Mouse (Mus musculus): ENCODE measurements at regions not wholly inside any gene's neighbourhood (a gene's known extent, or its start where the extent isn't known, plus 50 kb on each side); places are given as distances from the start of the nearest gene placed in this dataset.
A peak's percentile ranks its signal among the peaks of the same experiment; 100 is the strongest.

- Histone ChIP-seq H3K9ac (ENCODE audit: low read depth, low read length) (no peak overlapping the region), H3K4me2 (ENCODE audit: low read depth, low read length) (peak overlapping the region; percentile 6; the same call in 1 of the 2 replicates), H3K27me3 (replicated peaks; ENCODE audit: control insufficient read depth, insufficient read depth, low read length) (no peaks in the 10 kb centered on the region), H3K4me1 (ENCODE audit: control insufficient read depth, insufficient read depth, low read length) (no peaks in the 10 kb centered on the region), H3K27ac (ENCODE audit: low read length) (no peak overlapping the region), H3K9me3 (ENCODE audit: control insufficient read depth, low read length) (no peaks in the 10 kb centered on the region), H3K36me3 (ENCODE audit: control insufficient read depth, insufficient read depth, low read length) (no peaks in the 10 kb centered on the region), H3K4me3 (ENCODE audit: low read length) (no peak overlapping the region)
- WGBS = 42% methylated on average over 8 of the region's 8 CpGs
- ATAC-seq = no peak
These were observed 395.3 kb downstream of the Gpam start for GRCm38 (mm10) chr19:54731749-54732148.

GRCm38 (mm10) chr19:54731315-54731714, 395.7 kb downstream of the Gpam start:
- H3K4me1 ChIP-seq (ENCODE audit: control insufficient read depth, insufficient read depth, low read length) = no peaks in the 10 kb centered on the region
- no peaks in the 10 kb centered on the region for H3K36me3 ChIP-seq (ENCODE audit: control insufficient read depth, insufficient read depth, low read length)
- no peaks in the 10 kb centered on the region for H3K27me3 ChIP-seq (replicated peaks; ENCODE audit: control insufficient read depth, insufficient read depth, low read length)
- H3K27ac ChIP-seq (ENCODE audit: low read length) = no peak overlapping the region
- no peaks in the 10 kb centered on the region for H3K9me3 ChIP-seq (ENCODE audit: control insufficient read depth, low read length)
- no peak overlapping the region for H3K4me3 ChIP-seq (ENCODE audit: low read length)
- H3K9ac ChIP-seq (ENCODE audit: low read depth, low read length) = no peak overlapping the region
- H3K4me2 ChIP-seq (ENCODE audit: low read depth, low read length) = no peak overlapping the region
- no peak for ATAC-seq
- 78% methylated on average over 2 of the region's 2 CpGs for WGBS

GRCm38 (mm10) chr19:54730801-54731200, 396.2 kb downstream of the Gpam start:
- H3K9ac ChIP-seq (ENCODE audit: low read depth, low read length) = no peak overlapping the region
- no peak for ATAC-seq
- no peak overlapping the region for H3K4me2 ChIP-seq (ENCODE audit: low read depth, low read length)
- no peaks in the 10 kb centered on the region for H3K9me3 ChIP-seq (ENCODE audit: control insufficient read depth, low read length)
- no peak overlapping the region for H3K27ac ChIP-seq (ENCODE audit: low read length)
- WGBS = 81% methylated on average over 2 of the region's 2 CpGs
- no peak overlapping the region for H3K4me3 ChIP-seq (ENCODE audit: low read length)
- no peaks in the 10 kb centered on the region for H3K36me3 ChIP-seq (ENCODE audit: control insufficient read depth, insufficient read depth, low read length)
- no peaks in the 10 kb centered on the region for H3K4me1 ChIP-seq (ENCODE audit: control insufficient read depth, insufficient read depth, low read length)
- no peaks in the 10 kb centered on the region for H3K27me3 ChIP-seq (replicated peaks; ENCODE audit: control insufficient read depth, insufficient read depth, low read length)

- no peaks in the 10 kb centered on the region for H3K9me3 ChIP-seq (ENCODE audit: control insufficient read depth, low read length)
- H3K4me3 ChIP-seq (ENCODE audit: low read length) = no peak overlapping the region
- H3K4me2 ChIP-seq (ENCODE audit: low read depth, low read length) = no peak overlapping the region
- H3K27ac ChIP-seq (ENCODE audit: low read length) = no peak overlapping the region
- WGBS = 86% methylated on average over 2 of the region's 2 CpGs
- H3K27me3 ChIP-seq (replicated peaks; ENCODE audit: control insufficient read depth, insufficient read depth, low read length) = no peaks in the 10 kb centered on the region
- no peaks in the 10 kb centered on the region for H3K36me3 ChIP-seq (ENCODE audit: control insufficient read depth, insufficient read depth, low read length)
- no peaks in the 10 kb centered on the region for H3K4me1 ChIP-seq (ENCODE audit: control insufficient read depth, insufficient read depth, low read length)
- H3K9ac ChIP-seq (ENCODE audit: low read depth, low read length) = no peak overlapping the region
- no peak for ATAC-seq
These were observed 396.7 kb downstream of the Gpam start for GRCm38 (mm10) chr19:54730296-54730695.

- no peak overlapping the region for H3K4me2 ChIP-seq (ENCODE audit: low read depth, low read length)
- WGBS = 79% methylated on average over 2 of the region's 2 CpGs
These were observed 404.9 kb downstream of the Gpam start for GRCm38 (mm10) chr19:54722091-54722490.

GRCm38 (mm10) chr19:54697411-54697810, 429.6 kb downstream of the Gpam start:
- Histone ChIP-seq H3K27me3 (replicated peaks; ENCODE audit: control insufficient read depth, insufficient read depth, low read length) (no peaks in the 10 kb centered on the region), H3K36me3 (ENCODE audit: control insufficient read depth, insufficient read depth, low read length) (no peaks in the 10 kb centered on the region), H3K4me2 (ENCODE audit: low read depth, low read length) (no peak overlapping the region), H3K27ac (ENCODE audit: low read length) (no peak overlapping the region), H3K4me3 (ENCODE audit: low read length) (no peak overlapping the region), H3K4me1 (ENCODE audit: control insufficient read depth, insufficient read depth, low read length) (no peaks in the 10 kb centered on the region), H3K9me3 (ENCODE audit: control insufficient read depth, low read length) (no peaks in the 10 kb centered on the region), H3K9ac (ENCODE audit: low read depth, low read length) (no peak overlapping the region)
- no peak for ATAC-seq
- 85% methylated on average over 8 of the region's 8 CpGs for WGBS

More at GRCm38 (mm10) chr19:54722091-54722490, 404.9 kb downstream of the Gpam start:
- Histone ChIP-seq H3K27ac (ENCODE audit: low read length) (no peak overlapping the region), H3K9ac (ENCODE audit: low read depth, low read length) (no peak overlapping the region), H3K36me3 (ENCODE audit: control insufficient read depth, insufficient read depth, low read length) (no peaks in the 10 kb centered on the region), H3K9me3 (ENCODE audit: control insufficient read depth, low read length) (no peaks in the 10 kb centered on the region), H3K4me3 (ENCODE audit: low read length) (no peak overlapping the region), H3K4me1 (ENCODE audit: control insufficient read depth, insufficient read depth, low read length) (no peaks in the 10 kb centered on the region), H3K27me3 (replicated peaks; ENCODE audit: control insufficient read depth, insufficient read depth, low read length) (no peaks in the 10 kb centered on the region)
- no peak for ATAC-seq

- Histone ChIP-seq H3K27ac (ENCODE audit: low read length) (no peak overlapping the region), H3K4me1 (ENCODE audit: control insufficient read depth, insufficient read depth, low read length) (no peaks in the 10 kb centered on the region), H3K4me3 (ENCODE audit: low read length) (no peak overlapping the region), H3K36me3 (ENCODE audit: control insufficient read depth, insufficient read depth, low read length) (no peaks in the 10 kb centered on the region), H3K9me3 (ENCODE audit: control insufficient read depth, low read length) (no peaks in the 10 kb centered on the region), H3K9ac (ENCODE audit: low read depth, low read length) (no peak overlapping the region), H3K27me3 (replicated peaks; ENCODE audit: control insufficient read depth, insufficient read depth, low read length) (no peaks in the 10 kb centered on the region), H3K4me2 (ENCODE audit: low read depth, low read length) (no peak overlapping the region)
- no peak for ATAC-seq
- WGBS = 90% methylated on average over 3 of the region's 3 CpGs
These were observed 433.3 kb downstream of the Gpam start for GRCm38 (mm10) chr19:54693714-54694113.

- H3K9ac ChIP-seq (ENCODE audit: low read depth, low read length) = no peak overlapping the region
- no peak overlapping the region for H3K4me3 ChIP-seq (ENCODE audit: low read length)
- H3K9me3 ChIP-seq (ENCODE audit: control insufficient read depth, low read length) = no peaks in the 10 kb centered on the region
- no peaks in the 10 kb centered on the region for H3K4me1 ChIP-seq (ENCODE audit: control insufficient read depth, insufficient read depth, low read length)
- 90% methylated on average over 1 of the region's 1 CpGs for WGBS
- no peak for ATAC-seq
- no peak overlapping the region for H3K4me2 ChIP-seq (ENCODE audit: low read depth, low read length)
- H3K27ac ChIP-seq (ENCODE audit: low read length) = no peak overlapping the region
- no peaks in the 10 kb centered on the region for H3K27me3 ChIP-seq (replicated peaks; ENCODE audit: control insufficient read depth, insufficient read depth, low read length)
- no peaks in the 10 kb centered on the region for H3K36me3 ChIP-seq (ENCODE audit: control insufficient read depth, insufficient read depth, low read length)
These were observed 433.9 kb downstream of the Gpam start for GRCm38 (mm10) chr19:54693094-54693493.

GRCm38 (mm10) chr19:54691861-54692260, 435.2 kb downstream of the Gpam start:
- WGBS = 93% methylated on average over 1 of the region's 1 CpGs
- Histone ChIP-seq H3K27me3 (replicated peaks; ENCODE audit: control insufficient read depth, insufficient read depth, low read length) (no peaks in the 10 kb centered on the region), H3K9me3 (ENCODE audit: control insufficient read depth, low read length) (no peaks in the 10 kb centered on the region), H3K4me3 (ENCODE audit: low read length) (no peak overlapping the region), H3K27ac (ENCODE audit: low read length) (no peak overlapping the region), H3K36me3 (ENCODE audit: control insufficient read depth, insufficient read depth, low read length) (no peaks in the 10 kb centered on the region), H3K4me2 (ENCODE audit: low read depth, low read length) (no peak overlapping the region), H3K4me1 (ENCODE audit: control insufficient read depth, insufficient read depth, low read length) (no peaks in the 10 kb centered on the region), H3K9ac (ENCODE audit: low read depth, low read length) (no peak overlapping the region)
- ATAC-seq = no peak

- Histone ChIP-seq H3K4me3 (ENCODE audit: low read length) (no peak overlapping the region), H3K27ac (ENCODE audit: low read length) (peak overlapping the region; percentile 68)
- ATAC-seq = peak; percentile 98
These were observed 438.4 kb downstream of the Gpam start for GRCm38 (mm10) chr19:54688630-54689029.

More at GRCm38 (mm10) chr19:54688630-54689029, 438.4 kb downstream of the Gpam start:
- Histone ChIP-seq H3K4me1 (ENCODE audit: control insufficient read depth, insufficient read depth, low read length) (no peaks in the 10 kb centered on the region), H3K36me3 (ENCODE audit: control insufficient read depth, insufficient read depth, low read length) (no peaks in the 10 kb centered on the region), H3K4me2 (ENCODE audit: low read depth, low read length) (no peak overlapping the region), H3K9ac (ENCODE audit: low read depth, low read length) (no peak overlapping the region), H3K9me3 (ENCODE audit: control insufficient read depth, low read length) (no peaks in the 10 kb centered on the region), H3K27me3 (replicated peaks; ENCODE audit: control insufficient read depth, insufficient read depth, low read length) (no peaks in the 10 kb centered on the region)

Data from intestine, embryonic 16.5 days (tissue).